8 mouse cellular contexts compared by ENCODE assay signal in the genomic region with DNA sequence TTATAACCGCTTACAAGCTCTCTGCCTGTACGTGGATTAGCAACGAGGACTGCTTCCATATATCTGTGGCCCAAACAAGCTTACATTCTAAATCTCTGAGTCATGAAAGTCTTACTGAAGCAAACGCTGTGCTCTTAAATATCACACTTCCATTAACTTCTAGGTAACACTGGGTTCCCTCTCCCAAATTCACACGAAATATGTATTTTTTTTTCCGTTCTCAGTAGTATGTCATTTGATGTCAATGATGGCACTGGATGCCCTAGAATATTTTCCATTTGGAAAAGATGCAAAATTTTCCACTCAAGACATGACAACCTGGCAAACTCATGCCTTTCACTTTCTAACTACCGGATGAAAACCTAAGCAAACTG. TPM values are rescaled to one million over a fixed set of nuclear protein-coding genes. Genes with fewer than 3 reads are reported as not detected.
DNase-seq lines count a peak whose midpoint lies in the region; ATAC-seq and TF ChIP-seq lines count a peak whose summit lies in the region.

No protein-coding gene starts in this region.

- H3K9ac ChIP-seq in lung, embryonic 14.5 days = peak overlapping the region; percentile 95
- H3K9ac ChIP-seq in hindbrain, embryonic 16.5 days (ENCODE audit: low read depth, low read length) = peak overlapping the region; percentile 82
- peak overlapping the region; percentile 93 for H3K9ac ChIP-seq in neural tube, embryonic 12.5 days

- peak overlapping the region; percentile 78 for H3K4me3 ChIP-seq in lung, embryonic 14.5 days (ENCODE audit: low read depth, low read length)
- peak overlapping the region; percentile 58 for H3K4me3 ChIP-seq in hindbrain, embryonic 16.5 days (ENCODE audit: low read length)
- H3K4me3 ChIP-seq in neural tube, embryonic 12.5 days = peak overlapping the region; percentile 99

- H3K4me2 ChIP-seq in lung, embryonic 14.5 days = peak overlapping the region; percentile 83
- peak overlapping the region; percentile 79 for H3K4me2 ChIP-seq in hindbrain, embryonic 16.5 days (ENCODE audit: low read length)
- H3K4me2 ChIP-seq in neural tube, embryonic 12.5 days (replicated peaks) = peak overlapping the region; percentile 81

- peaks cover 27% of the 10 kb centered on the region for H3K36me3 ChIP-seq in lung, embryonic 14.5 days (ENCODE audit: insufficient read depth)
- H3K36me3 ChIP-seq in hindbrain, embryonic 16.5 days (ENCODE audit: control insufficient read depth, insufficient read depth, low read length) = peaks cover 8% of the 10 kb centered on the region
- H3K36me3 ChIP-seq in neural tube, embryonic 12.5 days = peaks cover 15% of the 10 kb centered on the region; the same call in 1 of the 2 replicates

- TF ChIP-seq CTCF in lung, embryonic 14.5 days (IDR thresholded peaks at IDR 0.05; ENCODE audit: low read depth) = no peak

- 27% methylated on average over 7 of the region's 7 CpGs for WGBS in lung, embryonic 14.5 days
- WGBS in hindbrain, embryonic 16.5 days = 41% methylated on average over 7 of the region's 7 CpGs
- 45% methylated on average over 7 of the region's 7 CpGs for WGBS in neural tube, embryonic 12.5 days

- no peaks in the 10 kb centered on the region for H3K4me1 ChIP-seq in lung, embryonic 14.5 days (ENCODE audit: insufficient read depth)
- H3K4me1 ChIP-seq in hindbrain, embryonic 16.5 days (ENCODE audit: control insufficient read depth, insufficient read depth, low read depth, low read length) = peaks cover 11% of the 10 kb centered on the region
- H3K4me1 ChIP-seq in neural tube, embryonic 12.5 days = peaks cover 8% of the 10 kb centered on the region

- H3K27me3 ChIP-seq in lung, embryonic 14.5 days (ENCODE audit: insufficient read depth, low read length) = no peaks in the 10 kb centered on the region
- peaks cover 3% of the 10 kb centered on the region for H3K27me3 ChIP-seq in hindbrain, embryonic 16.5 days (replicated peaks; ENCODE audit: control insufficient read depth, insufficient read depth, low read length)
- H3K27me3 ChIP-seq in neural tube, embryonic 12.5 days (replicated peaks) = no peaks in the 10 kb centered on the region

- peak; percentile 9 for DNase-seq in lung, embryonic 14.5 days
- no peak for DNase-seq in lung, adult 18-20 months
- peak; percentile 16 for DNase-seq in c-Kit-negative CD71-positive TER-119-positive erythroid progenitor cells, embryonic 14.5 days (ENCODE audit: low read depth, low spot score)
- DNase-seq in adipocyte (ENCODE audit: low spot score) = no peak
- DNase-seq in urinary bladder, postnatal 4 days (ENCODE audit: low spot score in 2 of 2) = no peak
- DNase-seq in cerebellum, adult 11 months = no peak

- H3K9me3 ChIP-seq in lung, embryonic 14.5 days (ENCODE audit: low read depth, low read length) = no peaks in the 10 kb centered on the region
- no peaks in the 10 kb centered on the region for H3K9me3 ChIP-seq in hindbrain, embryonic 16.5 days (ENCODE audit: control insufficient read depth, low read length)
- H3K9me3 ChIP-seq in neural tube, embryonic 12.5 days = no peaks in the 10 kb centered on the region

- no peak overlapping the region; the same call in 1 of the 2 replicates for H3K27ac ChIP-seq in lung, embryonic 14.5 days (ENCODE audit: low read depth)
- H3K27ac ChIP-seq in hindbrain, embryonic 16.5 days (ENCODE audit: low read depth, low read length) = no peak overlapping the region
- no peak overlapping the region for H3K27ac ChIP-seq in neural tube, embryonic 12.5 days

- ATAC-seq in lung, embryonic 14.5 days (ENCODE audit: insufficient read depth) = no peak
- no peak for ATAC-seq in hindbrain, embryonic 16.5 days
- ATAC-seq in neural tube, embryonic 12.5 days (ENCODE audit: low FRiP score, low read depth) = no peak

RNA-seq across cellular contexts. Expression of a gene that starts 0.8 kb away (rescaled TPM):
- polyA plus RNA-seq in lung, embryonic 14.5 days (2014; fragmentation: Nextera tagmentation; extraction: Ambion mirVana) = 12.0 and 12.3 TPM in 2 replicates
- polyA plus RNA-seq in hindbrain, embryonic 16.5 days (2015; fragmentation: Nextera tagmentation; extraction: Ambion mirVana) = 8.1 and 10.4 TPM in 2 replicates
- 12.5 and 15.0 TPM in 2 replicates for polyA plus RNA-seq in neural tube, embryonic 12.5 days (2016; fragmentation: Nextera tagmentation; extraction: Ambion mirVana)

RNA-seq across cellular contexts. Expression of a gene that starts 18.2 kb away (rescaled TPM):
- 0.24 TPM in 1 of 2 replicates, not detected in the other for polyA plus RNA-seq in lung, embryonic 14.5 days (2014; fragmentation: Nextera tagmentation; extraction: Ambion mirVana)
- polyA plus RNA-seq in hindbrain, embryonic 16.5 days (2015; fragmentation: Nextera tagmentation; extraction: Ambion mirVana) = 0.15 TPM in 1 of 2 replicates, not detected in the other
- not detected in 2 replicates for polyA plus RNA-seq in neural tube, embryonic 12.5 days (2016; fragmentation: Nextera tagmentation; extraction: Ambion mirVana)

RNA-seq across cellular contexts. Expression of a gene that starts 39.6 kb away (rescaled TPM):
- 54.4 and 59.5 TPM in 2 replicates for polyA plus RNA-seq in lung, embryonic 14.5 days (2014; fragmentation: Nextera tagmentation; extraction: Ambion mirVana)
- 65.0 and 65.4 TPM in 2 replicates for polyA plus RNA-seq in hindbrain, embryonic 16.5 days (2015; fragmentation: Nextera tagmentation; extraction: Ambion mirVana)
- 69.8 TPM in 2 replicates for polyA plus RNA-seq in neural tube, embryonic 12.5 days (2016; fragmentation: Nextera tagmentation; extraction: Ambion mirVana)

Comparison
In these comparisons a context has a peak if more than half of its experiments do, and no peak if none do; other contexts are left out.
1. DNase-seq: peak in lung, embryonic 14.5 days (single experiment) and c-Kit-negative CD71-positive TER-119-positive erythroid progenitor cells, embryonic 14.5 days (single experiment); none in lung, adult 18-20 months (0 of 2), adipocyte (single experiment), urinary bladder, postnatal 4 days (0 of 2) and cerebellum, adult 11 months (single experiment).
2. Peak in every context shown above with its lines, with median percentiles within 50 percentile points of each other: H3K4me2 ChIP-seq, H3K4me3 ChIP-seq and H3K9ac ChIP-seq.